ENCODE assay signal across 10 mouse cellular contexts in genomic region chr16:19981684-19982083, GRCm38 (mm10). TPM values are rescaled to one million over a fixed set of nuclear protein-coding genes. Genes with fewer than 3 reads are reported as not detected.
DNase-seq lines count a peak whose midpoint lies in the region; ATAC-seq and TF ChIP-seq lines count a peak whose summit lies in the region.
"Had no signal": no experiment of that assay in that cellular context is flagged by ENCODE, and none has a peak within 500 bp of the region (broad histone marks: within the 10 kb centered on the region; RNA-seq: fewer than 3 reads in every experiment).

No protein-coding gene starts in this region.

- 29% methylated on average over 2 of the region's 2 CpGs for WGBS in heart, adult 2 months
- WGBS in kidney, embryonic 16.5 days: 70% methylated on average over 2 of the region's 2 CpGs
- 15% methylated on average over 2 of the region's 2 CpGs for WGBS in liver, embryonic 13.5 days (ENCODE audit: insufficient replicate concordance)

- H3K27me3 ChIP-seq in heart, adult 2 months (ENCODE audit: control insufficient read depth, insufficient read depth, low read length): no peaks in the 10 kb centered on the region
- H3K27me3 ChIP-seq in kidney, embryonic 16.5 days (ENCODE audit: insufficient read depth, low read length): no peaks in the 10 kb centered on the region
- H3K27me3 ChIP-seq in liver, embryonic 13.5 days: no peaks in the 10 kb centered on the region

- no peak for DNase-seq in heart, adult 2 months
- DNase-seq in heart, adult 11 months: no peak
- DNase-seq in kidney, adult 8-10 months: no peak
- DNase-seq in A20 (ENCODE audit: low read depth, low spot score): peak; percentile 68
- DNase-seq in liver, embryonic 13.5 days: no peak
- no peak for DNase-seq in adrenal gland, adult (ENCODE audit: inconsistent age in 2 of 2, low spot score in 1 of 2)
- no peak for DNase-seq in embryo, embryonic 9.5 days (ENCODE audit: extremely low spot score)
- DNase-seq: cerebellum, postnatal 36 days had no signal

- intact Hi-C loops in heart, adult 2 months (cut with DNase I): loop anchor here (5.0 to 10.0 kb wide), 4 partner anchors 74 to 343 kb away; partner anchors contain the start of genes Cyp2ab1, Klhl24 and Yeats2

- peak overlapping the region; percentile 52 for H3K27ac ChIP-seq in heart, adult 2 months
- no peak overlapping the region for H3K27ac ChIP-seq in kidney, embryonic 16.5 days (ENCODE audit: low read length)
- H3K27ac ChIP-seq in liver, embryonic 13.5 days: no peak overlapping the region

- no peak for ATAC-seq in kidney, embryonic 16.5 days (ENCODE audit: low FRiP score, low TSS enrichment)
- no peak for ATAC-seq in liver, embryonic 13.5 days (ENCODE audit: low read depth)
- ATAC-seq: forebrain, embryonic 16.5 days had no signal

- H3K4me2 ChIP-seq in kidney, embryonic 16.5 days (replicated peaks; ENCODE audit: low read depth, low read length): peak overlapping the region; percentile 1
- peak overlapping the region; percentile 31 for H3K4me2 ChIP-seq in liver, embryonic 13.5 days

- peak overlapping the region; percentile 51; the same call in 1 of the 2 replicates for H3K9ac ChIP-seq in heart, adult 2 months (ENCODE audit: low read depth, low read length)
- H3K9ac ChIP-seq in kidney, embryonic 16.5 days (replicated peaks; ENCODE audit: low read length): no peak overlapping the region
- H3K9ac ChIP-seq in liver, embryonic 13.5 days: no peak overlapping the region

- H3K4me3 ChIP-seq in heart, adult 2 months: peak overlapping the region; percentile 35
- peak overlapping the region; percentile 33 for H3K4me3 ChIP-seq in kidney, embryonic 16.5 days (ENCODE audit: low read length)
- peak overlapping the region; percentile 23 for H3K4me3 ChIP-seq in liver, embryonic 13.5 days (replicated peaks)

- TF ChIP-seq CTCF in heart, adult 2 months (IDR thresholded peaks at IDR 0.05): no peak

- H3K79me2 ChIP-seq in heart, adult 2 months (replicated peaks; ENCODE audit: control insufficient read depth, insufficient read depth, low read length): peaks cover 4% of the 10 kb centered on the region

- peaks cover 16% of the 10 kb centered on the region for H3K36me3 ChIP-seq in heart, adult 2 months (ENCODE audit: control insufficient read depth, insufficient read depth, low read length)
- no peaks in the 10 kb centered on the region for H3K36me3 ChIP-seq in kidney, embryonic 16.5 days (ENCODE audit: insufficient read depth, low read length)
- no peaks in the 10 kb centered on the region for H3K36me3 ChIP-seq in liver, embryonic 13.5 days

- H3K9me3 ChIP-seq in kidney, embryonic 16.5 days (ENCODE audit: low read length): no peaks in the 10 kb centered on the region
- no peaks in the 10 kb centered on the region for H3K9me3 ChIP-seq in liver, embryonic 13.5 days (replicated peaks)

- no peak for TF ChIP-seq EP300 in heart, adult 2 months (IDR thresholded peaks at IDR 0.05; ENCODE audit: insufficient read depth, low read depth, low read length)

- H3K4me1 ChIP-seq in heart, adult 2 months (ENCODE audit: control insufficient read depth, insufficient read depth, low read length): peaks cover 3% of the 10 kb centered on the region
- H3K4me1 ChIP-seq in kidney, embryonic 16.5 days (ENCODE audit: insufficient read depth, low read length): 0 out of 2 replicates have a peak, but pooled peaks cover 9% of the 10 kb centered on the region
- H3K4me1 ChIP-seq in liver, embryonic 13.5 days (replicated peaks): peaks cover 26% of the 10 kb centered on the region

- TF ChIP-seq POLR2A in heart, adult 2 months (IDR thresholded peaks at IDR 0.05; ENCODE audit: insufficient read depth, low read depth, low read length): no peak

RNA-seq across cellular contexts. Expression of gene Klhl6, which starts 1.2 kb away (rescaled TPM):
- 1 to 10 TPM; 5.3 to 5.4 TPM for total RNA-seq in heart, adult 2 months (2021)
- polyA plus RNA-seq in heart, adult 2 months (2012; rRNA removed): 5.4 and 7.7 TPM in 2 replicates
- 18.0 and 20.7 TPM in 2 replicates for polyA plus RNA-seq in kidney, embryonic 16.5 days (2015; fragmentation: Nextera tagmentation; extraction: Ambion mirVana)
- 10.8 and 13.1 TPM in 2 replicates for polyA plus RNA-seq in liver, embryonic 13.5 days (2015; fragmentation: Nextera tagmentation; extraction: Ambion mirVana)
